In genomic region chr11:114462755-114463374, GRCm38 (mm10) we compare ENCODE assay signal across 9 mouse cellular contexts.
DNase-seq lines count a peak whose midpoint lies in the region; ATAC-seq and TF ChIP-seq lines count a peak whose summit lies in the region.
"Had no signal": no experiment of that assay in that cellular context is flagged by ENCODE, and none has a peak within 500 bp of the region (broad histone marks: within the 10 kb centered on the region; RNA-seq: fewer than 3 reads in every experiment).

No protein-coding gene starts in this region.

- no peak overlapping the region for H3K9ac ChIP-seq in hindbrain, embryonic 11.5 days (ENCODE audit: low read depth, low read length)
- H3K9ac ChIP-seq in hindbrain, embryonic 12.5 days, result no peak overlapping the region
- no peak overlapping the region for H3K9ac ChIP-seq in heart, embryonic 14.5 days (ENCODE audit: low read length)
- H3K9ac ChIP-seq in limb, embryonic 14.5 days (ENCODE audit: low read depth, low read length, severe bottlenecking), result no peak overlapping the region
- H3K9ac ChIP-seq in neural tube, embryonic 11.5 days (ENCODE audit: low read length), result no peak overlapping the region
- H3K9ac ChIP-seq: heart, embryonic 13.5 days had no signal

- no peak overlapping the region for H3K27ac ChIP-seq in hindbrain, embryonic 11.5 days (ENCODE audit: low read depth, low read length)
- H3K27ac ChIP-seq in hindbrain, embryonic 12.5 days, result no peak overlapping the region
- H3K27ac ChIP-seq in heart, embryonic 14.5 days (replicated peaks in 1 of 2; ENCODE audit: control insufficient read depth in 1 of 2, insufficient read depth in 1 of 2, low read depth in 2 of 2, low read length in 2 of 2), result peak overlapping the region in 1 of 2 experiments; percentile 44; a peak in 2 of 4 replicates
- H3K27ac ChIP-seq in limb, embryonic 14.5 days (replicated peaks; ENCODE audit: low read depth, low read length), result no peak overlapping the region
- H3K27ac ChIP-seq in neural tube, embryonic 11.5 days (ENCODE audit: low read depth, low read length), result no peak overlapping the region
- H3K27ac ChIP-seq: heart, embryonic 13.5 days had no signal

- peak; percentile 62 for TF ChIP-seq CTCF in E14TG2a.4 (conservative IDR thresholded peaks at IDR 0.05; ENCODE audit: low read length)

- no peak for ATAC-seq in hindbrain, embryonic 11.5 days (ENCODE audit: low FRiP score)
- no peak for ATAC-seq in hindbrain, embryonic 12.5 days (ENCODE audit: low FRiP score)
- peak; percentile 85 for ATAC-seq in heart, embryonic 14.5 days (ENCODE audit: insufficient number of reproducible peaks, insufficient read depth, low FRiP score, low read depth)
- ATAC-seq in limb, embryonic 14.5 days (ENCODE audit: low FRiP score, low read depth), result no peak
- no peak for ATAC-seq in neural tube, embryonic 11.5 days (ENCODE audit: insufficient read depth, low FRiP score, low TSS enrichment)
- ATAC-seq in erythroblast, adult 5-6 weeks (replicated peaks; ENCODE audit: low FRiP score, poor library complexity, severe bottlenecking), result no peak; the same call in 1 of the 2 replicates

- no peak overlapping the region for H3K4me2 ChIP-seq in hindbrain, embryonic 11.5 days (replicated peaks; ENCODE audit: low read depth, low read length)
- H3K4me2 ChIP-seq in hindbrain, embryonic 12.5 days (replicated peaks), result no peak overlapping the region
- no peak overlapping the region for H3K4me2 ChIP-seq in heart, embryonic 14.5 days (ENCODE audit: low read length)
- no peak overlapping the region for H3K4me2 ChIP-seq in limb, embryonic 14.5 days (replicated peaks; ENCODE audit: low read depth, low read length, severe bottlenecking)
- H3K4me2 ChIP-seq in neural tube, embryonic 11.5 days (ENCODE audit: low read depth), result no peak overlapping the region
- H3K4me2 ChIP-seq: heart, embryonic 13.5 days had no signal

- H3K4me3 ChIP-seq in hindbrain, embryonic 11.5 days (ENCODE audit: low read depth, low read length), result no peak overlapping the region
- no peak overlapping the region for H3K4me3 ChIP-seq in hindbrain, embryonic 12.5 days
- H3K4me3 ChIP-seq in E14TG2a.4 (replicated peaks; ENCODE audit: low read length), result no peak overlapping the region
- no peak overlapping the region for H3K4me3 ChIP-seq in heart, embryonic 14.5 days (ENCODE audit: control insufficient read depth in 1 of 2, insufficient read depth in 1 of 2, low read depth in 1 of 2, low read length in 2 of 2)
- no peak overlapping the region for H3K4me3 ChIP-seq in limb, embryonic 14.5 days (replicated peaks; ENCODE audit: low read length)
- H3K4me3 ChIP-seq in neural tube, embryonic 11.5 days (ENCODE audit: low read depth, low read length), result no peak overlapping the region
- H3K4me3 ChIP-seq: heart, embryonic 13.5 days had no signal

- DNase-seq in hindbrain, embryonic 11.5 days (ENCODE audit: low spot score), result peak; percentile 56
- DNase-seq in cerebellum, adult 9-10 months, result peak; percentile 83
- DNase-seq in limb, embryonic 14.5 days (ENCODE audit: low spot score), result peak; percentile 47
- peak; percentile 61 for DNase-seq in neural tube, embryonic 11.5 days (ENCODE audit: low spot score)

- no peak for TF ChIP-seq POLR2A in limb, embryonic 14.5 days (IDR thresholded peaks at IDR 0.05; ENCODE audit: borderline replicate concordance, extremely low read depth, insufficient read depth, insufficient read length)

- 29% methylated on average over 6 of the region's 6 CpGs for WGBS in hindbrain, embryonic 11.5 days
- WGBS in hindbrain, embryonic 12.5 days, result 30% methylated on average over 6 of the region's 6 CpGs
- WGBS in heart, embryonic 14.5 days, result 7% methylated on average over 6 of the region's 6 CpGs
- 22% methylated on average over 6 of the region's 6 CpGs for WGBS in limb, embryonic 14.5 days
- 28% methylated on average over 6 of the region's 6 CpGs for WGBS in neural tube, embryonic 11.5 days

- no peaks in the 10 kb centered on the region for H3K9me3 ChIP-seq in hindbrain, embryonic 11.5 days (ENCODE audit: control insufficient read depth, low read length)
- H3K9me3 ChIP-seq in hindbrain, embryonic 12.5 days (replicated peaks), result no peaks in the 10 kb centered on the region
- no peaks in the 10 kb centered on the region for H3K9me3 ChIP-seq in E14TG2a.4 (ENCODE audit: low read length)
- H3K9me3 ChIP-seq in heart, embryonic 14.5 days (ENCODE audit: control insufficient read depth, low read length), result no peaks in the 10 kb centered on the region
- no peaks in the 10 kb centered on the region for H3K9me3 ChIP-seq in limb, embryonic 14.5 days (ENCODE audit: control insufficient read depth, low read length)
- H3K9me3 ChIP-seq in neural tube, embryonic 11.5 days (ENCODE audit: control insufficient read depth, low read length), result no peaks in the 10 kb centered on the region
- H3K9me3 ChIP-seq: heart, embryonic 13.5 days had no signal

- no peaks in the 10 kb centered on the region for H3K27me3 ChIP-seq in hindbrain, embryonic 11.5 days (ENCODE audit: control insufficient read depth, insufficient read depth, low read length)
- peaks cover 5% of the 10 kb centered on the region; the same call in 1 of the 2 replicates for H3K27me3 ChIP-seq in hindbrain, embryonic 12.5 days
- peaks cover 37% of the 10 kb centered on the region for H3K27me3 ChIP-seq in E14TG2a.4 (ENCODE audit: insufficient read depth, low read length)
- peaks cover 35% of the 10 kb centered on the region for H3K27me3 ChIP-seq in heart, embryonic 14.5 days (ENCODE audit: control insufficient read depth, insufficient read depth, low read length)
- H3K27me3 ChIP-seq in limb, embryonic 14.5 days (ENCODE audit: control insufficient read depth, insufficient read depth, low read length), result no peaks in the 10 kb centered on the region
- H3K27me3 ChIP-seq in neural tube, embryonic 11.5 days (ENCODE audit: control insufficient read depth, insufficient read depth, low read length), result no peaks in the 10 kb centered on the region

- no peaks in the 10 kb centered on the region for H3K4me1 ChIP-seq in hindbrain, embryonic 11.5 days (replicated peaks; ENCODE audit: control insufficient read depth, insufficient read depth, low read length)
- H3K4me1 ChIP-seq in hindbrain, embryonic 12.5 days, result peaks cover 19% of the 10 kb centered on the region
- no peaks in the 10 kb centered on the region for H3K4me1 ChIP-seq in E14TG2a.4 (replicated peaks; ENCODE audit: low read depth, low read length)
- peaks cover 7 to 10% of the 10 kb centered on the region in 2 experiments for H3K4me1 ChIP-seq in heart, embryonic 14.5 days (ENCODE audit: control insufficient read depth in 2 of 2, insufficient read depth in 2 of 2, low read length in 2 of 2)
- peaks cover 21% of the 10 kb centered on the region for H3K4me1 ChIP-seq in limb, embryonic 14.5 days (ENCODE audit: control insufficient read depth, insufficient read depth, low read length)
- peaks cover 3% of the 10 kb centered on the region; the same call in 1 of the 2 replicates for H3K4me1 ChIP-seq in neural tube, embryonic 11.5 days (ENCODE audit: control insufficient read depth, insufficient read depth, low read length)

- H3K36me3 ChIP-seq in hindbrain, embryonic 11.5 days (ENCODE audit: control insufficient read depth, insufficient read depth, low read length), result no peaks in the 10 kb centered on the region
- no peaks in the 10 kb centered on the region for H3K36me3 ChIP-seq in hindbrain, embryonic 12.5 days
- no peaks in the 10 kb centered on the region for H3K36me3 ChIP-seq in E14TG2a.4 (ENCODE audit: insufficient read depth, low read length)
- H3K36me3 ChIP-seq in heart, embryonic 14.5 days (ENCODE audit: control insufficient read depth, insufficient read depth, low read length), result no peaks in the 10 kb centered on the region
- no peaks in the 10 kb centered on the region for H3K36me3 ChIP-seq in limb, embryonic 14.5 days (ENCODE audit: control insufficient read depth, insufficient read depth, low read length)
- no peaks in the 10 kb centered on the region for H3K36me3 ChIP-seq in neural tube, embryonic 11.5 days (ENCODE audit: control insufficient read depth, insufficient read depth, low read length)
- H3K36me3 ChIP-seq: heart, embryonic 13.5 days had no signal
